Mouse (Mus musculus): ENCODE measurements around the gene Gpr161. TPM values are rescaled to one million over a fixed set of nuclear protein-coding genes. Genes with fewer than 3 reads are reported as not detected.

The Gpr161 gene
- polyA plus RNA-seq (2015; fragmentation: Nextera tagmentation; extraction: Ambion mirVana), result 4.4 and 4.5 TPM in 2 replicates

DNA sequence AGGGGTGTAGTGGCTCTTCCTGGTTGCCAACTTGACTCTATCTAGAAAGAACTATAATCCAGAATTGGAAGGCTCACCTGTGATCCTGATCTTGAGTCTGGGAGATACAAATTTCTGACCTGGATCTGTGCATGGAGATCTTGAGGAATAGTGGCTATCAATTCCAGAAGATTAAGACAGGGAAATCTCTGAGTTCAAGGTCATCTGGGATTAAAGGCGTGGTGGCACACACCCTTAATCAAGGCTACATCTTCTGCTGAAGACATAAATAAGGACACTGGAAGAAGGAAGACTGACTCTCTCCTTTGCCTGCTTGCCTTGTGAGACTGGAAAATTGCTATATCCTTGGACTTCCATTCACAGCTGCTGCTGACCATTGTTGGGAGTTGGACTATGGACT is at the start of gene Gpr161:
Gene Gpr161, plus strand, starts transcription at position 301 of the 400 bp plus-strand sequence.
- Histone ChIP-seq H3K4me2 (no peak within 1 kb of the TSS), H3K9me3 (no peaks in the 10 kb centered on the region), H3K9ac (no peak within 1 kb of the TSS), H3K27ac (no peak within 1 kb of the TSS), H3K4me1 (no peaks in the 10 kb centered on the region), H3K27me3 (replicated peaks) (no peaks in the 10 kb centered on the region), H3K4me3 (no peak within 1 kb of the TSS), H3K36me3 (replicated peaks) (peaks cover 22% of the 10 kb centered on the region; the same call in 1 of the 2 replicates)
- no peak for ATAC-seq (replicated peaks)
- 93% methylated on average over 1 of the region's 1 CpGs for WGBS

DNA sequence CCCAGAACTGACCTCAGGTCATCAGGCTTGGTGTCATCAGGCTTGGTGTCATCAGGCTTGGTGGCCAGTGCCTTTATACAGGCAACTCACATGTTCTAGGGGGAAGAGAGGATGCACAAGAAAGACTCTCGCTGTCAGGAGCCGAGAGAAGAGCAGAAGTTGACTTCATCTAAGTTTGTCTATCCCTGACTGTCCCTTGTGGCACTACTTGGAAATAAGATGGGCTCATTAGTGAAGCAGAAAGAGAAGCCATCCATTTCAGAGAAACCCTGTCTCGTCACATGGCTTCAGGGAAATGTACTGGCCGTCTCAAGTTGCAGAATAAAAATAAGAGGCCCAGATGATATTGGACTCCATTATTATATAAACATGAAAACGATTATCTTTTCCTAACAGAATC is 49.0 kb upstream of the Gpr161 start:
- Histone ChIP-seq H3K27me3 (replicated peaks) (no peaks in the 10 kb centered on the region), H3K36me3 (replicated peaks) (no peaks in the 10 kb centered on the region), H3K4me3 (no peak overlapping the region), H3K27ac (no peak overlapping the region), H3K4me1 (no peaks in the 10 kb centered on the region), H3K9ac (no peak overlapping the region), H3K9me3 (no peaks in the 10 kb centered on the region), H3K4me2 (no peak overlapping the region)
- ATAC-seq (replicated peaks), result no peak
- WGBS, result 83% methylated on average over 5 of the region's 5 CpGs

DNA sequence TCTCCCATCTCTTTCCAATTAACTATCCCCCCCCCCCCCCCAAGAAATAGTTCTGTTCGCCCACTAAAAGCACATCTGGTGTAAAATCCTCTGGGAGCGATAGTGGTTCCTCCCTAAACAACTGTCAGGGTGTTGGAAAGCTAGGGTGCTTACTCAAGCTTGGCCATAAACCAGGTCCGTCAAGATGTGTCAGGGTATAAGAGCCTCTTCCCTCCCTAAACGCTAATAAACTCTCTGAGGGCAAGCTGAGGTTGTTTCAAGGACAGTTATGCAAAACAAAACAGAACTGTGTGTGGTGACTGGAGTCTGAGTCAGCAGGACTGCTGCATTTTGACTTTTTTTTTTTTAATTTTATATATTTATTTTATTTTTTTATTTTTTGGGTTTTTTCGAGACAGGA is 48.5 kb upstream of the Gpr161 start:
- no peaks in the 10 kb centered on the region for H3K36me3 ChIP-seq (replicated peaks)
- no peaks in the 10 kb centered on the region for H3K27me3 ChIP-seq (replicated peaks)
- no peak overlapping the region for H3K9ac ChIP-seq
- no peaks in the 10 kb centered on the region for H3K4me1 ChIP-seq
- no peak for ATAC-seq (replicated peaks)
- H3K9me3 ChIP-seq, result no peaks in the 10 kb centered on the region
- WGBS, result 81% methylated on average over 5 of the region's 5 CpGs
- no peak overlapping the region for H3K4me3 ChIP-seq
- H3K27ac ChIP-seq, result no peak overlapping the region
- no peak overlapping the region for H3K4me2 ChIP-seq

DNA sequence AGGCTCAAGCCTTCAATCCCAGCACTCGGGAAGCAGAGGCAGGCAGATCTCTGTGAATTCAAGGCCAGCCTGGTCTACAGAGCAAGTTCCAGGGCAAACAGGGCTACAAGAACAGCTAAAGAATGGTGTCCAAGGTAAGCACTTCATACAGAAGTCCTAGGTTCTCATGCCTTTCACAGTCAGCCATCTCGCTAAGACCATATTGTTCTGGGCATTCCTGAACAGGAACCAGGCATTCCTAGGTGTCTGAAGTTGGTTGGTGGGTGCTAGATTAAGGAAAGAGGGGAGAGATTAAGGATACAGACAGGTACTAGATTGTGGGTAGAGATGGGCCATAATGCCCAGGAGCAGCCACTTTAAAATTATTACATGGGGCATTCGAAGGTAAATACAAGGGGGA is 47.8 kb upstream of the Gpr161 start:
- 91% methylated on average over 3 of the region's 3 CpGs for WGBS

DNA sequence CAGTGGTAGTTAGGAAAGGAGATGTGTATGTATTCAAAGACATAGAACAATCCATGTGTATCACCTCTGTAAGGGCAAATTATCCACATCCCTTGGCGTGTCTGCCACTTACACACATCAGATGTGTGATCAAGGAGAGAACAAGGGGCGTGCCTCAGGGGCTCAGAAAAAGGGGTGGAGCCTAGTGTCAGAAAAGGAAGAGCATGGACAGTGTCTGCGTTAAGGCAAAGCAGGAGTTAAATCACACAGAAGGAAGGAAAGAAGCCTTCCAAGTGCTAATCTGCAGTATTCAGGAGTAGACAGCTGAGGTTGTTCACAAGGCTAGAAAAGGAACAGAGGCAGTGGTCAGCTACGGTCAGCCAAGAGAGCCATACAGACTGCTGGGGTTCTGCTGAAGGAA is 46.7 kb upstream of the Gpr161 start:
- H3K9ac ChIP-seq, result no peak overlapping the region
- no peak overlapping the region for H3K4me3 ChIP-seq
- no peak for ATAC-seq (replicated peaks)
- no peaks in the 10 kb centered on the region for H3K27me3 ChIP-seq (replicated peaks)
- no peak overlapping the region for H3K4me2 ChIP-seq
- 74% methylated on average over 4 of the region's 4 CpGs for WGBS
- H3K36me3 ChIP-seq (replicated peaks), result no peaks in the 10 kb centered on the region
- H3K27ac ChIP-seq, result no peak overlapping the region
- H3K4me1 ChIP-seq, result no peaks in the 10 kb centered on the region
- H3K9me3 ChIP-seq, result no peaks in the 10 kb centered on the region

More for the DNA sequence above, 47.8 kb upstream of the Gpr161 start:
- Histone ChIP-seq H3K4me3 (no peak overlapping the region), H3K9ac (no peak overlapping the region), H3K27me3 (replicated peaks) (no peaks in the 10 kb centered on the region), H3K9me3 (no peaks in the 10 kb centered on the region), H3K36me3 (replicated peaks) (no peaks in the 10 kb centered on the region), H3K4me1 (no peaks in the 10 kb centered on the region), H3K4me2 (no peak overlapping the region), H3K27ac (no peak overlapping the region)
- no peak for ATAC-seq (replicated peaks)

DNA sequence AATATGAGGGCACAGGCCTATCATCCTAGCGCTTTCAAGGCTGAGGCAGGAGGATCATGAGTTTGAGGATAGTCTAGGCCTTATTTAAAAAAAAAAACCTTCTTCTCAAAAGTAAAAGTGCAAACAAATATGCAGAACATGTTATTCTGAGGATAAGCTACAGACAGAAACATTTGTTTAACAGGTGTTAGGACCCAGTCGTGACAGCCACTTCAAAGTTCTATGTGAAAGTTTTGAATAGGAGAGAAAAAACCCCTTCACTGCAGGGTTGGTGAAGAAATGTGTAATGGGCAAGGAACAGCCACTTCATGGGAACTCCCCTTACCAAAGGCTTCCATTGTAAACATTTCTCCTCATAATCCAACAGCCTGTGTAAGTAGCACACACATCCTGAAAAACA is 45.0 kb upstream of the Gpr161 start:
- no peaks in the 10 kb centered on the region for H3K27me3 ChIP-seq (replicated peaks)
- no peak overlapping the region for H3K4me3 ChIP-seq
- no peak overlapping the region for H3K9ac ChIP-seq
- WGBS, result 87% methylated on average over 2 of the region's 2 CpGs
- no peaks in the 10 kb centered on the region for H3K9me3 ChIP-seq
- no peak for ATAC-seq (replicated peaks)
- H3K4me1 ChIP-seq, result no peaks in the 10 kb centered on the region
- H3K36me3 ChIP-seq (replicated peaks), result no peaks in the 10 kb centered on the region
- no peak overlapping the region for H3K4me2 ChIP-seq
- H3K27ac ChIP-seq, result no peak overlapping the region

DNA sequence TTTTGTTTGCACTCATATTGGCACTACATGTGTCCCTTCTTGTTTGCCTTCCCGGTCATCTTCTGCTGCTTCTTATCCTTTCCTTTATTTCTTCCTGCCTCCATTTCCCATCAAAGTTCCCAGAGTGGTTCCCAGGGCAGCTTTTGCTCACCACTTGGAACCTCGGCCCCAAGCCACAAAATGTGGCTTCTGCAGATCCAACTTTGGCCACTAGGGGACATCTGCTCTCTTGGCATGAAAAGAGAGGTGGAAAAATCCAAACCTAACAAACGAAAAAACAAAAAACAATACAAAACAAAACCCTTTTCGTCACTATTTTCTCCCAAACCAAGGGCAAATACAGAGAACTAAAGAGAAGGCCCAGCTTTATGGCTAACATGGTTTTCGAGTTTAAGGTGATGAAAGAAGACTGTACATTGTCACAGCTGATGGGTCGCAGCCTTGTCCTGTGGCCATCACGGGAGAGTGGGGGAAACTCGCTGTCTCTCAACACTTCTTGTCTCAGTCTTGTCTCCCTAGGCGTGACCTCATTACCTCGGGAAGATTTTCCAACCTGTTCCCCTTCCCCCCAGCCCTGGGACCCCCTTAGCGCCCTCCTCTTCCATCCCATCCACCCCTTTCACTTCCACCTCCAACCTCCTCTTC is 43.4 kb upstream of the Gpr161 start:
- no peak for ATAC-seq (replicated peaks)
- 51% methylated on average over 11 of the region's 11 CpGs for WGBS
- no peak overlapping the region for H3K4me2 ChIP-seq
- no peaks in the 10 kb centered on the region for H3K36me3 ChIP-seq (replicated peaks)
- no peak overlapping the region for H3K9ac ChIP-seq
- H3K27ac ChIP-seq, result no peak overlapping the region
- H3K27me3 ChIP-seq (replicated peaks), result no peaks in the 10 kb centered on the region
- H3K9me3 ChIP-seq, result no peaks in the 10 kb centered on the region
- no peak overlapping the region for H3K4me3 ChIP-seq
- no peaks in the 10 kb centered on the region for H3K4me1 ChIP-seq

DNA sequence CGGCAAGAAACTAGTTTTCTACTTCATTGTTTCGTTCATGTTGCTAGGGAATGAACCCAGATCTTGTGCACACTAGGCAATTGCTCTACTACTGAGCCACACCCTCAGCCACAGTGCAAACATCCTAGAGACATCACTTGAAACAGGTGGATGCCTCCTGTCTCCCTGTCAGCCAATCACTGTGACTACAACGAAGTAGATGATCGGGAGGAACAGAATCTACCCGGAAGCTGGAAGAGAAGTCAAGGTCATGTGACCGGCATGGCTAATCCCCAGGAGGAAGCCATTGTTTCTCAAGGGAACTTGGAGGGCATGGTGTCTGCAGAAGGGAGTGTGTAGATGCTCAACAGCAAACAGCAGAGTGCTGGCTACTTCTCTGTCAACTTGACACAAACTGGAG is 20.6 kb upstream of the Gpr161 start:
- Histone ChIP-seq H3K4me3 (no peak overlapping the region), H3K36me3 (replicated peaks) (no peaks in the 10 kb centered on the region), H3K27ac (no peak overlapping the region), H3K9me3 (no peaks in the 10 kb centered on the region), H3K27me3 (replicated peaks) (no peaks in the 10 kb centered on the region), H3K9ac (no peak overlapping the region), H3K4me1 (no peaks in the 10 kb centered on the region; the same call in 1 of the 2 replicates), H3K4me2 (no peak overlapping the region)
- ATAC-seq (replicated peaks), result no peak
- WGBS, result 83% methylated on average over 6 of the region's 6 CpGs

DNA sequence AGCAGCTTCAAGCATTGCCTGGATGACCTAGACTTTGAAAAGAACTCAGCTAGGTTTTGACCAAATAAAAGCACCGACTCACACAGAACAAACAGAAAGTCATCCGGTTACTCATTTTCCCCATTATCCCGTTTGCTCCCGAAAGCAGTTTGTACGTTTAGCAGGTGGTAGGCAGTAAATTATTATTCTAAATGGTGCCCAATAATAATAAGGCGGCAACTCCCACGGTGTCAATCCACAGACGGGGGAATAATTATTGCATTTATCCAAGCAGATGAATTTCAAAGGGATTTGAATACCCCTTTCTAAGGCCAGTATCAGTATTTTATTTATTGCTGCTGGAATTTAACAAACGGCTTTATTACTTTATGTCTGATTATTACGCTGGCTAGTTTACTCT is 14.8 kb upstream of the Gpr161 start:
- no peak for ATAC-seq (replicated peaks)
- 32% methylated on average over 10 of the region's 10 CpGs for WGBS
- no peaks in the 10 kb centered on the region for H3K36me3 ChIP-seq (replicated peaks)

DNA sequence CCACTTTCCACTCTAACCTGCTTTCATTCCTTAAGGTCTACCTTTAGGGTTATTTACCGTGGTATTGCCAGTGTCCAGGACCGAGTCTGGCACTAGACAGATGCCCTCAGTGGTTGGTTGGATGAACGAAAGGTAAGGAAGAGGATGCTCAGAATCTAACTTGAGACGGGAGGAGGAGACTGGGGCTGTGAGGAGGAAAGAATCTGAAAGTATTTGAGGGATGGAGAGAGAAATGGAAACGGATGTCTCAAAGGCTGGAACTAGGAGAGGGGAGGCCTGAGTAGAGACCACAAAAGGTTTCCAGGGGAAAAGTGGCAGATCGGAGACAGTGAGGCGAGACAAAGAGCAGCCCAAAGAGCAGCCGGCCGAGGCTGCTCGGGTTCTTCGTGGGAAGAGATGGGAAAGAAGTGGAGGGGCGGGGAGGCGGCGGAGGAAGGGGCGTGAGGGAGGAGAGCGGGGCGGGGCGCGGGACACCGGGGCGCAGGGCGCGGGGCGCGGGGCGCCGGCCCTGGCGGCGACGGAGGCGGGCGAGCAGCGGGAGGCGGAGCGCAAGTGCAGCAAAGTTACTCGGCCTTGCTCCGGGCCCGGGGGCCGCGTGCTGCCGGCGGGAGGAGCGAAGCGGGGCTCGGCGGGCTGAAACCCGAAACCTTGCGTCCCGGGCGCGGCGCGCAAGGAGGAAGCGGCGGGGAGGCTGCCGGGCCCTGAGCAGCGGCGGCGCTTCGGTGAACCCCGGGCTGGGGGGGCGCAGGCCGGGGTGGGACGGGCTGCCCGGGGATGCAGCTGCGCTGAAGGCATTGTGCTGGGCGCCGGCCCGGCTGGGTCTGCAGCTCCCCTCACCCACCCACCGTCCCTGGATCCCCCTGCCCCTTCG is 14.0 kb upstream of the Gpr161 start:
- no peaks in the 10 kb centered on the region for H3K9me3 ChIP-seq
- peak overlapping the region; percentile 91 for H3K4me3 ChIP-seq
- no peaks in the 10 kb centered on the region for H3K27me3 ChIP-seq (replicated peaks)
- ATAC-seq (replicated peaks), result peak; percentile 86
- H3K4me1 ChIP-seq, result peaks cover 37% of the 10 kb centered on the region
- H3K9ac ChIP-seq, result peak overlapping the region; percentile 92
- 1% methylated on average over 32 of the region's 71 CpGs for WGBS
- peak overlapping the region; percentile 90 for H3K27ac ChIP-seq
- no peaks in the 10 kb centered on the region for H3K36me3 ChIP-seq (replicated peaks)
- peak overlapping the region; percentile 71 for H3K4me2 ChIP-seq

More for the DNA sequence above, 14.8 kb upstream of the Gpr161 start:
- peak overlapping the region; percentile 91 for H3K4me3 ChIP-seq
- H3K4me2 ChIP-seq, result peak overlapping the region; percentile 71
- peak overlapping the region; percentile 90 for H3K27ac ChIP-seq
- H3K4me1 ChIP-seq, result peaks cover 37% of the 10 kb centered on the region
- peak overlapping the region; percentile 92 for H3K9ac ChIP-seq
- H3K9me3 ChIP-seq, result no peaks in the 10 kb centered on the region
- no peaks in the 10 kb centered on the region for H3K27me3 ChIP-seq (replicated peaks)

DNA sequence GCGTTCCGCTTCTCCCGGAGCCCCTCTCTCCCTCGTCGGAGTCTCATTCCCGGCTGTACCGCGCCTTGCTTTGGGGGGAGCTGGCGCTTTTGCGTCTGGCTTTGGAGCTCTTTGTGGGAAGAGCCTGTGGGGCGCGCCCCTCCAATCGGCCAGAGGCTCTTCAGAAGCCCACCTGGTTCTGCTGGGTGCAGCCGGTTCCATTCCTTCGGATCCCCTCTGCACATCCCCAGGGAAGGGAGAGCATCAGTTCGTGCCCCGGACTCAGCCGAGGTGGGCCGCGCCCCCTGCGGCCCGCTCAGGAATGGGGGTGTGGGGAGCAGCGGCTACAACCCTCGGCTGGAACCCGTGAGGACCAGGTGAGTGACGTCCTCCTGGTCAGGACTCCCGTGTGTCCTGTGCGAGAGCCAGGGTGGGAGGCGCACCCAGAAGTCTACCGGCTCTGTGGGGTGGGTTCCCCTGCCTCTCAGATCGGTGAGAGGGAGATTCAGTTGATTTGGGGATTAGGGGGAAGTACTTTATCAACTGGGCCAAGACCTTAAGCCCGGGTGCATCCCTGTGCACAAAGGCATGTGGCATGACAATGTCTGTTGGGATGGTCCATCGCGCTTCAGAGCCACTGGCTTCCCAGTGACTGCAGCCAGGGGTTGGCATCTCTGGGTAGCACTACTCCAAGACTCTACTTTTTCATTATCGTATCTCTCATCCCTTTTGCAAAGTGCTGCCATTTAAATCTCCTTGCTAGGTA is 13.2 kb upstream of the Gpr161 start:
- Histone ChIP-seq H3K4me1 (peaks cover 37% of the 10 kb centered on the region), H3K27ac (peak overlapping the region; percentile 90), H3K27me3 (replicated peaks) (no peaks in the 10 kb centered on the region), H3K4me3 (peak overlapping the region; percentile 91), H3K9me3 (no peaks in the 10 kb centered on the region), H3K9ac (peak overlapping the region; percentile 92), H3K36me3 (replicated peaks) (no peaks in the 10 kb centered on the region), H3K4me2 (peak overlapping the region; percentile 71)
- ATAC-seq (replicated peaks), result peak; percentile 77
- under 1% methylated on average over 35 of the region's 35 CpGs for WGBS

DNA sequence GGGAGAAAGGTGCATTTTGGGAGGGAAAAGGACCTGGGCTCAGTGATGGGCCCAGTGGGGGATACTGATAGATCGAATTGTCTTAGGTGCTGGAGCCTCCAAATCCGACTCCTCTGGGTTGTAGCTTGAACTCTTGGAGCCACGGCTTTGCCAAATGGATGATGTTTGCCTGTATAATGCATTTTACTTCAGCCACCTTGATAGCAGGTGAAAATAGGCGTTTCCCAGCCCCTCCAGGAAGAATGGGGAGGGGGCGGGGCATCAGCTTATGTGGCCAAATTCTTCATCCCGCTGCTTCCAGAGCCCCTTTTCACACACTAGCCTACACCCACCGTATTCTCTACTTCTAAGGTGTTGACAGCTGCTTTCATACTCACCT is 12.6 kb upstream of the Gpr161 start:
- WGBS, result 10% methylated on average over 7 of the region's 7 CpGs
- Histone ChIP-seq H3K36me3 (replicated peaks) (no peaks in the 10 kb centered on the region), H3K9ac (peak overlapping the region; percentile 92), H3K27me3 (replicated peaks) (no peaks in the 10 kb centered on the region), H3K4me2 (peak overlapping the region; percentile 71), H3K9me3 (no peaks in the 10 kb centered on the region), H3K4me1 (peaks cover 37% of the 10 kb centered on the region), H3K27ac (peak overlapping the region; percentile 90), H3K4me3 (peak overlapping the region; percentile 91)
- 0 out of 2 replicates have a peak, but pooled peaks have one; percentile 1 for ATAC-seq (replicated peaks)
